Mouse (Mus musculus) neural tube, embryonic 15.5 days (tissue): Measurements from ENCODE around the gene Hdhd3. TPM values are rescaled to one million over a fixed set of nuclear protein-coding genes. Genes with fewer than 3 reads are reported as not detected.

Experiments used
- ATAC-seq: fragments of 200-750 bp; cut with Nextera tagmentation; 2 replicates; pipeline ENCODE4 v1.8.0; 2017; ENCODE audit warnings: mild to moderate bottlenecking, moderate TSS enrichment, moderate library complexity; ENCODE audit not compliant: low FRiP score
- H3K27ac ChIP-seq: fragments of 300-500 bp; sonication (generic); replicated peaks from 2 replicates; pipeline ENCODE4 v1.5.1; 2015; ENCODE audit warnings: mild to moderate bottlenecking, inconsistent platforms
- H3K27me3 ChIP-seq: fragments of 300-500 bp; sonication (generic); replicated peaks from 2 replicates; pipeline ENCODE4 v1.6.1; 2015; ENCODE audit warnings: inconsistent platforms
- H3K36me3 ChIP-seq: fragments of 300-500 bp; sonication (generic); 2 replicates; pipeline ENCODE4 v1.6.1; 2015; ENCODE audit warnings: inconsistent platforms
- H3K4me1 ChIP-seq: fragments of 300-500 bp; sonication (generic); 2 replicates; pipeline ENCODE4 v1.6.1; 2015; ENCODE audit warnings: inconsistent platforms
- H3K4me2 ChIP-seq: fragments of 300-500 bp; sonication (generic); 2 replicates; pipeline ENCODE4 v1.6.1; 2015; ENCODE audit warnings: inconsistent platforms, mild to moderate bottlenecking, moderate library complexity
- H3K4me3 ChIP-seq: fragments of 300-500 bp; sonication (generic); replicated peaks from 2 replicates; pipeline ENCODE4 v1.5.1; 2015; ENCODE audit warnings: mild to moderate bottlenecking, inconsistent platforms
- H3K9ac ChIP-seq: fragments of 300-500 bp; sonication (generic); replicated peaks from 2 replicates; pipeline ENCODE4 v1.6.1; 2015; ENCODE audit warnings: mild to moderate bottlenecking, inconsistent platforms
- H3K9me3 ChIP-seq: fragments of 300-500 bp; sonication (generic); replicated peaks from 2 replicates; pipeline ENCODE4 v1.6.1; 2016; ENCODE audit warnings: inconsistent platforms
- WGBS: fragments of 180-500 bp; shearing (Covaris S2); methylation state at CpG from one replicate; pipeline ENCODE4 v1.1.7; 2015; ENCODE audit warnings: mixed read lengths; 5-methylcytosine and 5-hydroxymethylcytosine counted together
- polyA plus RNA-seq: library from polyadenylated mRNA; unstranded; fragments of >200 nt; fragmentation: Nextera tagmentation; extraction: Ambion mirVana; gene quantifications from 2 replicates; pipeline ENCODE4 v1.2.1, GENCODE M21; 2015

Hdhd3 gene
- polyA plus RNA-seq, 1 experiment from 2014 or later = 12.6 TPM

DNA sequence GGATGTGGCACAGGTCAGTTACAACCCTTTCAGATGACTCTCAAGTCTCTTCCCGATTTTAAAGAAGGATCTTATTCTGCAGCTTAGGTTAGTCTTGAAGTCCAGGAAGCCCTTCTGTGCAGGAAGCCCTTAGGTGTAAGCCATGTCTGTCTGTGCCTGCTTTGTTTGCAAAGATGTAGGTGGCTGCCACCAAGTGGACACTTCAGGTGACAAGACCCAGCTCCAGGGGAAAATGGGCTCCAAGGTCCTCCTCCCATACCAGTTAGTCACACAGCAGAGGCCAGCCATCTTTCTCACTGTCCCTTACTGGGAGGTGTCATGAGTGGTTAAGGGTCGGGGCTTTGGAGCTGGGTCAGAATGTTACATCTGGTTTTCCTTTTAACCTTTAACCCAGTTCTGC, 3.5 kb upstream of the Hdhd3 start:
- ATAC-seq = no peak

DNA sequence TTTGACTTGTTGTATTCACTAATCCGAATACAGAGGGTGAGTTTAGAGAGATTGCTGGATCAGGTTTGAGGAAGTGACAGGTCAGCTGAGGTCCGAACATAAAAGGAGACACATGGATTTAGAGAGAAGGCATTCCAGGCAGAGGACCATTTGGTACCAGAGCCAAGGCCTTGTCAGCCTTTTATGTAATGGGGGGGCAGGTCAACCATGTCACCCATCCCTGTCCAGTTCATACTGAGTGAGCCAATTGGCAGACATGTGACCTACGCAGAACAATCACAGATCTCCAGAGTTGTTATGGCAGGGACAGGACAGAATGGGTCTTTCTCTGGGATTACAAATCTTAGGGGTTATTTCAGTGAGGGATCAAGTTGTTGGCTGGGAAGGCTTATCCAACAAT, 2.7 kb upstream of the Hdhd3 start:
- Histone ChIP-seq H3K4me2 (no peak overlapping the region), H3K27ac (no peak overlapping the region), H3K9ac (no peak overlapping the region), H3K36me3 (peaks cover 37% of the 10 kb centered on the region), H3K4me1 (peaks cover 11% of the 10 kb centered on the region), H3K9me3 (no peaks in the 10 kb centered on the region), H3K27me3 (no peaks in the 10 kb centered on the region), H3K4me3 (no peak overlapping the region)
- no peak for ATAC-seq
- WGBS = 93% methylated on average over 3 of the region's 3 CpGs

More for the DNA sequence above, 3.5 kb upstream of the Hdhd3 start:
- no peak overlapping the region for H3K4me2 ChIP-seq
- peaks cover 4% of the 10 kb centered on the region; the same call in 1 of the 2 replicates for H3K4me1 ChIP-seq
- WGBS = 77% methylated on average over 2 of the region's 2 CpGs
- no peaks in the 10 kb centered on the region for H3K9me3 ChIP-seq
- H3K36me3 ChIP-seq = peaks cover 45% of the 10 kb centered on the region
- no peak overlapping the region for H3K4me3 ChIP-seq
- no peaks in the 10 kb centered on the region for H3K27me3 ChIP-seq
- no peak overlapping the region for H3K9ac ChIP-seq
- H3K27ac ChIP-seq = no peak overlapping the region

DNA sequence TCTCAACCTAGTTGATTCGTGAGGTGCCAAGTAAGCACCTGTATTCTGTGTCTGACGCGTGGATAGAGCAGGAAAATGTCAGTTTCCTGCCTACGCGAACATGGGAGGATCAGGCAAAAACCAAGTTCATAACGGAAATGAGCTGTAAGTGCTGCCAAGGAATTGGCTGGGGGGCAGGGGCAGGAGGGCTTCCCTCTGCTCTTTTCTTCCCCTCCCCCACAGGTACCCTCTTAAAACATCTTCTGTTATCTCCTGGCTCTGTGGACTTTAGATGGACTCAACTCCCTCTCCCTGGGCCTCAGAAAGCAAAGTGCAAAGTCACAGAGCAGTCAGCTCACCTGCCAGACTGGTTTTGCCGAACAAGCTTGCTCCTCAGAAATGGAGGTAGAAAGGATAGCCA, 298 bp downstream of the Hdhd3 start:
- Histone ChIP-seq H3K27ac (no peak overlapping the region), H3K4me3 (no peak overlapping the region), H3K27me3 (no peaks in the 10 kb centered on the region), H3K9me3 (no peaks in the 10 kb centered on the region), H3K9ac (no peak overlapping the region), H3K4me2 (no peak overlapping the region), H3K36me3 (peaks cover 25% of the 10 kb centered on the region), H3K4me1 (peaks cover 13% of the 10 kb centered on the region)
- 85% methylated on average over 7 of the region's 7 CpGs for WGBS
- ATAC-seq = no peak

DNA sequence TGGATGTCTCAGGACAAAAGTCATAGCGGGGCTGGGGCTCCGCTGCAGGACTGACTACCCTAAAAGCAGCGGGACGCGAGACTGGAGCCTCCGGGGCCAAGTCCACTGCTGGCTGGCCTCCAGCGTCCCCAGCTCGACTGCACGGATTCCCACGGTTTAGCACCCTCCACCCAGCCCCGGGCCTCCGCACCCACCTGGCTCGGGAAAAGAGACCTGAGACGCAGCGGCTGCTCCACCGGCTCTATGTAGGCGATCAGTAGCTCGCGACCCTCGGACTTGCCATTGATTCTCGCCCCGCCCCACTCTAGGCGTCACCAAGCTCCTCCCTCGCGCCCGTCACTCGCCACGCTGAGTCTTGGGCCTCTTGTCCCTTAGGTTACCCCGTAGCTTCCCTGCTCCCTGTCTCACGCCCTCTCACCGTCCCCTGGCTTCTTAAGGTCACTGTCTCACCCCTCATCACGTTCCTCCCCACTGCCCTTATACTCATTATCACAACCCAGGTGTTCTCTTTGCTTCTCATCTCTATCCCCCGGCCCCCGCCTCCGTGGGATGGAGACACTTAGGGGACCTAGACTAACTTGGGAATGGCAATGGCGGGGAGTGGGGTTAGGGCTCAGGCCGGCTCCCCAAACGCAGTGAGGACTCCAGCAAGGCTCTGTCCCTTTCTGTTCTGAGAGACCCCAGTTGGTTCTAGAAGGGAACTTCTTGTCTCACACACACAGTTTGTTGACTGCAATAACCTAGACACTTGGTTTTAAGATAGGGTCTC, 1.1 kb downstream of the Hdhd3 start:
- peak overlapping the region; percentile 77 for H3K4me3 ChIP-seq
- H3K4me2 ChIP-seq = peak overlapping the region; percentile 78
- H3K9ac ChIP-seq = peak overlapping the region; percentile 77
- peak; percentile 96 for ATAC-seq
- H3K36me3 ChIP-seq = peaks cover 25% of the 10 kb centered on the region
- 2% methylated on average over 38 of the region's 38 CpGs for WGBS
- no peaks in the 10 kb centered on the region for H3K27me3 ChIP-seq
- no peaks in the 10 kb centered on the region for H3K9me3 ChIP-seq
- peaks cover 13% of the 10 kb centered on the region for H3K4me1 ChIP-seq
- peak overlapping the region; percentile 78 for H3K27ac ChIP-seq

DNA sequence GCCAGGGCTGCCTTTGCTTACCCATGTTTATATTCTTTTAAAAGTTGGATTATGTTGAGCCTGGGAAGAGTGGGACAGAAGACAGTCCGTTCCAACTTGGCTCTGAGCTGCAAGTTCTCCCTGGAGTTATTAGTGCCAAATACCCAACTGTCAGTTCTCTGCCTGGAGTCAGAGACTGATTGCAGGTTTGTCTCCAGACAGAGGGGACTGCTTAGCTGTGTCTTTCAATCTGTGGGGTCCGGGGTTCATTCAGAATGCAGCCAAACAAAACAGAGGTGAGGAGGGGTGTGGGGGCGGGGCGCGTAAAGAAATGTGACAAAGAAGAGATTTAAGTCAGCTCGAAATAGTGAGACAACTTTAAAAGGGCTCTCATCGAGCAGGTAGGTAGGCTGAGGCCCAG, 1.7 kb downstream of the Hdhd3 start:
- Histone ChIP-seq H3K9me3 (no peaks in the 10 kb centered on the region), H3K9ac (peak overlapping the region; percentile 77), H3K36me3 (peaks cover 26% of the 10 kb centered on the region), H3K4me3 (peak overlapping the region; percentile 77), H3K4me2 (peak overlapping the region; percentile 78), H3K27me3 (no peaks in the 10 kb centered on the region), H3K27ac (peak overlapping the region; percentile 78), H3K4me1 (peaks cover 13% of the 10 kb centered on the region)
- WGBS = under 1% methylated on average over 7 of the region's 7 CpGs
- ATAC-seq = peak; percentile 18; the same call in 1 of the 2 replicates

DNA sequence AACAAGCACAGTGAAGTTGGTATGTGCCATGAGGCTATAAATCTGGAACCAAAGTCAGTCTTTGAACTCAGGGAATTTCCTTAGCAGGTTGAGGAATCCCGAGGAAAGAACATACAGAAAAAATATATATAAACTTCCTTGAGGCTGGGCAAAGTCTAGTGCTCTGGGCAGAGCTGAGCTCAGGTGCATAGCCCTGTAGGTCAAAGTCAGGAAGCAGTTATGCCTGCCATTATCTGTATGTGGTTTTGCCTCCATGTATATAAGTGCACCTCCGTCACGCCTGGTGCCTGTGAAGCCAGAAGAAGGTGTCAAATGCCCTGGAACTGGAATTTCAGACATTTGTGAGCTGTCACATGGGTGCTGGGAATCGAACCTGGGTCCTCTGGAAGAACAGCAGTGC, 2.5 kb downstream of the Hdhd3 start:
- peaks cover 26% of the 10 kb centered on the region for H3K36me3 ChIP-seq
- WGBS = 86% methylated on average over 4 of the region's 4 CpGs
- no peak overlapping the region for H3K9ac ChIP-seq
- H3K4me2 ChIP-seq = peak overlapping the region; percentile 78; the same call in 1 of the 2 replicates
- no peak overlapping the region for H3K27ac ChIP-seq
- H3K9me3 ChIP-seq = no peaks in the 10 kb centered on the region
- peaks cover 13% of the 10 kb centered on the region for H3K4me1 ChIP-seq
- no peak for ATAC-seq
- H3K4me3 ChIP-seq = no peak overlapping the region
- H3K27me3 ChIP-seq = no peaks in the 10 kb centered on the region

DNA sequence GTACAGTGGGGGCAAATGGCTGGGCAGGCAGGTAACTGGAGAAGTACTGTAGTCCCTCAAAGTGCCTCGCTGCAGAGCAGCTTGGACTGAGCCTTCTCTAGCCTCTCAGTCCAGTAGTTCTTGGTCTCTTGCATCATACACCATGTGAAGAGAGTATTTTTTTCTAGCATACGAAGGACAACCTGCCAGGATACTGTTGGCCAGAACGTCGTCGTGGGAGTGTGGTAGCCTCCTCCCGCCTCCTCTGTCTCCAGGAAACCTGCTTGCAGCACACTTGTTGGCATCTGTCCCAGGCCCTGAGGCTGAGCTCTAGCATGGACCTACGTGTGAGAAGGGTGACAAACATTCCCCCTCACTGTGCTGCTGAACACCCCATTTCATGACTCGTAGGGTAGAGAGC, 6.5 kb downstream of the Hdhd3 start:
- peaks cover 9% of the 10 kb centered on the region for H3K4me1 ChIP-seq
- 0 out of 2 replicates have a peak, but pooled peaks have one; percentile 18 for ATAC-seq
- H3K27ac ChIP-seq = no peak overlapping the region
- 71% methylated on average over 8 of the region's 8 CpGs for WGBS
- H3K9me3 ChIP-seq = no peaks in the 10 kb centered on the region
- H3K4me3 ChIP-seq = no peak overlapping the region
- H3K4me2 ChIP-seq = no peak overlapping the region
- H3K36me3 ChIP-seq = peaks cover 26% of the 10 kb centered on the region
- no peak overlapping the region for H3K9ac ChIP-seq
- H3K27me3 ChIP-seq = no peaks in the 10 kb centered on the region

DNA sequence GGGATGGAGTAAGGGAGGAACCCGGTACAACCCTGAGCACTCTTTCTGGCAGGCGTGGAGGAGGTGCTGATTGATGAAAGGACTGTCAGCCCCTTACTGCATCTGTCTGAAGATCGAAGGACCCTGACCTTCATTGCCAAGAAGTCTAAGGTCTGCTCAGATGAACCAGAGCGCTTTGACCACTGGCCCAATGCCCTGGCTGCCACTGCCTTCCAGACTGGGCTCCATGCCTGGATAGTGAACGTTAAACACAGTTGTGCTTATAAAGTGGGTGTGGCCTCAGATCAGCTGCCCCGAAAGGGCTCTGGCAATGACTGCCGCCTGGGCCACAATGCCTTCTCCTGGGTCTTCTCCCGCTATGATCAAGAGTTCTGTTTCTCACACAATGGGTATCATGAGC, 7.3 kb downstream of the Hdhd3 start:
- Histone ChIP-seq H3K9me3 (no peaks in the 10 kb centered on the region), H3K36me3 (peaks cover 26% of the 10 kb centered on the region), H3K4me2 (no peak overlapping the region), H3K4me1 (peaks cover 2% of the 10 kb centered on the region), H3K9ac (no peak overlapping the region), H3K4me3 (no peak overlapping the region), H3K27me3 (no peaks in the 10 kb centered on the region), H3K27ac (no peak overlapping the region)
- no peak for ATAC-seq
- WGBS = 76% methylated on average over 8 of the region's 8 CpGs

DNA sequence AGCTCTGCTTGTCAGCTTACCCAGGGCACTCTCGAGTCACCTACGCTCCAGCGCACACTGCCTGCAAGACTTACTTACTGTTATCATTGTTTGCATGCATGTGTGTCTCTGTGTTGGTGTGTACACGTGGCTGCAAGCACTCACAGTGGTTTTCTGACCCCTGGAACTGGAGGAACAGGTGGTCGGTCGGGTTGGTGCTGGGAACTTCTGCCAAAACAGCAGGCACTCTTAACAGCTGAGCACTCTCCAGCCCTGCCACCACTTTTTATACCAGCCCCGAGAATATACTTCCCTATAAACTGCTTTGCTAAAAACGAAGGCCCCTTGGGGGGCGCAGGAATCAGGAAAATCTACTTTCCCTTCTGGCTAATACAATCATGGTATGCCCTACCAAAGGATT, 9.0 kb downstream of the Hdhd3 start:
- H3K4me2 ChIP-seq = no peak overlapping the region
- H3K36me3 ChIP-seq = peaks cover 19% of the 10 kb centered on the region
- no peak for ATAC-seq
- no peaks in the 10 kb centered on the region for H3K9me3 ChIP-seq
- 72% methylated on average over 9 of the region's 9 CpGs for WGBS
- H3K4me3 ChIP-seq = no peak overlapping the region
- H3K27me3 ChIP-seq = no peaks in the 10 kb centered on the region
- no peak overlapping the region for H3K9ac ChIP-seq
- H3K4me1 ChIP-seq = no peaks in the 10 kb centered on the region
- H3K27ac ChIP-seq = no peak overlapping the region

DNA sequence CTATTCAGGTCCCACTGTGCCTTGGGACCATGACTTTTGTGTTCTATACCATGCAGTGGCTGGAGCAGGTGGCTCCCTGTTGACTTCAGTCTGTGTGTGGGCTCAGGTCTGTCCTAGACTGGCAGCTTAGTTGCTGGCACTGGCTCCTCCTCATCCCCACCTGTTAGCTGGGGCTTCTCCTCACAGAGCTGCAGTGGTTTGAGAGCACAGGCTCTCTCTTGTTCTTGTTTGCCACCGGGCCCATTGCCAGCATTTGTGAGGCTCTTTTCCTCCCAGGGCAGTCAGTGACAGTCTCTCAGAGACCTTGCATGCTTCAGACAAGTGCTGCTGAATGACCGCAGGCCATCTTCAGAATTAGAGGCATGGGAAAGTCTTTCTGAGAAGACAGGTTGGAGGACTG, 10.6 kb downstream of the Hdhd3 start:
- Histone ChIP-seq H3K36me3 (peaks cover 6% of the 10 kb centered on the region; the same call in 1 of the 2 replicates), H3K4me2 (no peak overlapping the region), H3K9me3 (no peaks in the 10 kb centered on the region), H3K27ac (no peak overlapping the region), H3K4me3 (no peak overlapping the region), H3K9ac (no peak overlapping the region), H3K27me3 (no peaks in the 10 kb centered on the region), H3K4me1 (no peaks in the 10 kb centered on the region)
- no peak for ATAC-seq
- WGBS = 86% methylated on average over 2 of the region's 2 CpGs

DNA sequence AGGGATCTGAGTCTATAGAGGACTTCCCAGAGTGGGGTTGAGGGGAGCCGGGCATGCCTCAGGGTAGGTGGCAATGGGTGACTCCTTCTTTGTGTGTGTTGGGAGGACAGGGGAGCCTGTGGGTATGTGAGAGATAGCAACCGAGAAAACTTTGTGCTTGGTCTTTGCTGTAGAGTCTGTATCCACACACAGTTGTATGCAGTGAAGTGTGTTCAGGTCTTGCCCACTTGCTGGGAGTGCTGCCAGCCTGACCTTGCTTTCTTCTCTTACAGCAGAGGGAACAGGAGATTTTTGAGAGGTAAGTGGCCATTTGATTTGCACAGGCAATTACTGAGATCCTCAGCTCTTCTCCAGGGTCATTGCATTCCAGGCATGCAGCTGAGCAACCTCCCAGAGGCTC, 15.4 kb downstream of the Hdhd3 start:
- Histone ChIP-seq H3K9me3 (no peaks in the 10 kb centered on the region), H3K4me2 (no peak overlapping the region), H3K36me3 (no peaks in the 10 kb centered on the region), H3K4me3 (no peak overlapping the region), H3K27ac (no peak overlapping the region), H3K27me3 (no peaks in the 10 kb centered on the region), H3K9ac (no peak overlapping the region), H3K4me1 (no peaks in the 10 kb centered on the region)
- ATAC-seq = no peak
- 68% methylated on average over 2 of the region's 2 CpGs for WGBS

DNA sequence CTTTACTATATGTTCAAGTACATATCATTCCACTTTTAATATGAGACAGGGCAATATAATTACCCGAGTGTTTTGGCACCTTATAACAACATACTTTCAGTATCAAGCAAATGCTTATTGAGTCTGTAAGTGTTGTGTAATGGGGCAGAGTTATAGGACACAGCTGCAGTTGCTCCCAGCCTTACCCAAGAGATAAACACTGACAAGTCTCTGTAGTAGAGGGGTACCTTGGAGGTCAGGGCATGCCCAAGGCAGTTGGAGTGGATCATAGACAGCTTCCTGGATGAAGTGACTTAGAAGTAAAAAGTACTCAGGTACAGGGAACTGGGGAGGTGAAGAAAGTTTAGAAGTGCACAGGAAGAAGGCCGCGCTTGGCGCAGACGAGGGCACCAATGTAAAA, 16.1 kb downstream of the Hdhd3 start:
- Histone ChIP-seq H3K27ac (no peak overlapping the region), H3K9me3 (no peaks in the 10 kb centered on the region), H3K27me3 (0 out of 2 replicates have a peak, but pooled peaks cover 4% of the 10 kb centered on the region), H3K4me1 (no peaks in the 10 kb centered on the region), H3K4me2 (no peak overlapping the region), H3K36me3 (no peaks in the 10 kb centered on the region), H3K9ac (no peak overlapping the region), H3K4me3 (no peak overlapping the region)
- no peak for ATAC-seq
- WGBS = 95% methylated on average over 5 of the region's 5 CpGs
